Mouse (Mus musculus) MEL (cell line): ENCODE data around the gene Manea. TPM values are rescaled to one million over a fixed set of nuclear protein-coding genes. Genes with fewer than 3 reads are reported as not detected.

ENCODE experiments used
- DNase-seq: peaks from one replicate; pipeline ENCODE4 v3.0.0; 2011; ENCODE audit warnings: low read depth, low spot score
- H3K27ac ChIP-seq: 2 replicates; pipeline ENCODE4 v1.5.1; 2012; ENCODE audit warnings: low read depth, mild to moderate bottlenecking, control low read depth, low read length, moderate library complexity; ENCODE audit not compliant: control insufficient read depth
- H3K27me3 ChIP-seq, 2 experiments: fragments of 150-350 bp in 1 of 2; sonication (generic) in 1 of 2; 2 replicates each; pipeline ENCODE4 v1.6.1; 2012; ENCODE audit warnings: low read length in 2 of 2, mild to moderate bottlenecking in 2 of 2, improper control_type of control experiment in 1 of 2, moderate library complexity in 1 of 2; ENCODE audit not compliant: insufficient read depth in 2 of 2, control insufficient read depth in 1 of 2
- H3K36me3 ChIP-seq, 2 experiments: 2 replicates each; pipeline ENCODE4 v1.6.1; 2012 to 2014; ENCODE audit warnings: low read length in 2 of 2, improper control_type of control experiment in 1 of 2, inconsistent platforms in 1 of 2, mild to moderate bottlenecking in 1 of 2; ENCODE audit not compliant: insufficient read depth in 2 of 2, control insufficient read depth in 1 of 2
- H3K4me1 ChIP-seq, 2 experiments: fragments of 150-350 bp in 1 of 2; sonication (generic) in 1 of 2; 2 replicates each; pipeline ENCODE4 v1.6.1; 2012; ENCODE audit warnings: low read length in 2 of 2, improper control_type of control experiment in 1 of 2, mild to moderate bottlenecking in 1 of 2; ENCODE audit not compliant: insufficient read depth in 2 of 2, control insufficient read depth in 1 of 2
- H3K4me3 ChIP-seq, 2 experiments: fragments of 150-350 bp in 1 of 2; sonication (generic) in 1 of 2; 2 replicates each; pipeline ENCODE4 v1.5.1; 2012; ENCODE audit warnings: low read depth in 2 of 2, low read length in 2 of 2, mild to moderate bottlenecking in 2 of 2, moderate library complexity in 2 of 2, control low read depth in 1 of 2, improper control_type of control experiment in 1 of 2; ENCODE audit not compliant: control insufficient read depth in 1 of 2, insufficient read depth in 1 of 2
- H3K79me2 ChIP-seq: 2 replicates; pipeline ENCODE4 v1.6.1; 2012; ENCODE audit warnings: mild to moderate bottlenecking, low read length, moderate library complexity; ENCODE audit not compliant: control insufficient read depth, poor library complexity, insufficient read depth
- H3K9ac ChIP-seq: 2 replicates; pipeline ENCODE4 v1.6.1; 2012; ENCODE audit warnings: low read depth, mild to moderate bottlenecking, control low read depth, low read length, moderate library complexity; ENCODE audit not compliant: control insufficient read depth, poor library complexity, severe bottlenecking
- H3K9me3 ChIP-seq: fragments of 150-350 bp; sonication (generic); replicated peaks from 2 replicates; pipeline ENCODE4 v1.6.1; 2012; ENCODE audit warnings: mild to moderate bottlenecking, low read length, improper control_type of control experiment, moderate library complexity; ENCODE audit not compliant: insufficient read depth
- BHLHE40 ChIP-seq: IDR thresholded peaks from 2 replicates; pipeline ENCODE4 v1.6.1; 2012; ENCODE audit warnings: low read depth, mild to moderate bottlenecking, inconsistent platforms, low read length, improper control_type of control experiment, borderline replicate concordance
- CTCF ChIP-seq, 3 experiments: IDR thresholded peaks in 2 of 3; conservative IDR thresholded peaks in 1 of 3; 2 replicates each; pipeline ENCODE4 v1.5.1; 2011 to 2012; ENCODE audit warnings: low read length in 3 of 3, low read depth in 2 of 3, mild to moderate bottlenecking in 2 of 3, improper control_type of control experiment in 1 of 3, inconsistent platforms in 1 of 3, mixed read lengths in 1 of 3, moderate library complexity in 1 of 3; ENCODE audit not compliant: control insufficient read depth in 1 of 3, insufficient read depth in 1 of 3, poor library complexity in 1 of 3, severe bottlenecking in 1 of 3
- E2F4 ChIP-seq: IDR thresholded peaks from 2 replicates; pipeline ENCODE4 v1.6.1; 2011; ENCODE audit warnings: low read depth, low read length, improper control_type of control experiment, borderline replicate concordance
- ELF1 ChIP-seq: IDR thresholded peaks from 2 replicates; pipeline ENCODE4 v1.6.1; 2014; ENCODE audit warnings: low read depth, mild to moderate bottlenecking, inconsistent platforms, low read length, improper control_type of control experiment, moderate library complexity
- ETS1 ChIP-seq: IDR thresholded peaks from 2 replicates; pipeline ENCODE4 v1.6.1; 2012; ENCODE audit warnings: low read depth, mild to moderate bottlenecking, inconsistent platforms, low read length, improper control_type of control experiment, moderate library complexity
- GATA1 ChIP-seq: IDR thresholded peaks from 2 replicates; pipeline ENCODE4 v1.6.1; 2011; ENCODE audit warnings: low read depth, low read length, improper control_type of control experiment
- HCFC1 ChIP-seq: IDR thresholded peaks from 2 replicates; pipeline ENCODE4 v1.6.1; 2012; ENCODE audit warnings: low read depth, mild to moderate bottlenecking, inconsistent platforms, low read length, improper control_type of control experiment, moderate library complexity
- MXI1 ChIP-seq: IDR thresholded peaks from 2 replicates; pipeline ENCODE4 v1.6.1; 2011; ENCODE audit warnings: mild to moderate bottlenecking, low read depth, low read length, improper control_type of control experiment
- NELFE ChIP-seq: IDR thresholded peaks from 2 replicates; pipeline ENCODE4 v1.6.1; 2011; ENCODE audit warnings: low read depth, low read length, improper control_type of control experiment
- POLR2A ChIP-seq, 2 experiments: IDR thresholded peaks; 2 replicates each; pipeline ENCODE4 v1.6.1; 2011 to 2012; ENCODE audit warnings: low read length in 2 of 2, mild to moderate bottlenecking in 2 of 2, control low read depth in 1 of 2, improper control_type of control experiment in 1 of 2, low read depth in 1 of 2, moderate library complexity in 1 of 2; ENCODE audit not compliant: control insufficient read depth in 1 of 2, insufficient read depth in 1 of 2, poor library complexity in 1 of 2
- POLR2AphosphoS5 ChIP-seq: IDR thresholded peaks from 2 replicates; pipeline ENCODE4 v1.6.1; 2012; ENCODE audit warnings: low read depth, borderline replicate concordance, mild to moderate bottlenecking, inconsistent platforms, low read length, moderate library complexity, mixed read lengths
- RCOR1 ChIP-seq: IDR thresholded peaks from 2 replicates; pipeline ENCODE4 v1.6.1; 2012; ENCODE audit warnings: low read depth, mild to moderate bottlenecking, inconsistent platforms, low read length, improper control_type of control experiment
- ZNF384 ChIP-seq: IDR thresholded peaks from 2 replicates; pipeline ENCODE4 v1.6.1; 2012; ENCODE audit warnings: low read depth, mild to moderate bottlenecking, inconsistent platforms, low read length, improper control_type of control experiment
- polyA plus RNA-seq, 2 experiments: library from polyadenylated mRNA; stranded (reverse) in 1 of 2; unstranded in 1 of 2; fragments of >175 nt in 1 of 2; fragments of >200 nt in 1 of 2; gene quantifications; 2 replicates each; pipeline versions ENCODE4 v1.2.1 to v1.2.4; 2012; ENCODE audit warnings: low replicate concordance in 2 of 2, low read depth in 1 of 2; ENCODE audit not compliant: insufficient read length in 2 of 2, insufficient read depth in 1 of 2, missing spikeins in 1 of 2
- total RNA-seq: library from RNA; depleted of rRNA; stranded (reverse); fragments of 300-350 nt; gene quantifications from 2 replicates; pipeline ENCODE4 v1.2.3, GENCODE M21; 2012

The Manea gene
- total and polyA plus RNA-seq, 3 experiments = 7.1 to 69.4 (median 7.8) TPM

GRCm38 (mm10) chr4:26354616-26355015 lies 7.9 kb upstream of the Manea start:
- Histone ChIP-seq H3K27me3 (no peaks in the 10 kb centered on the region), H3K79me2 (no peaks in the 10 kb centered on the region), H3K9me3 (no peaks in the 10 kb centered on the region), H3K4me3 (no peak overlapping the region), H3K27ac (no peak overlapping the region), H3K4me1 (no peaks in the 10 kb centered on the region), H3K36me3 (no peaks in the 10 kb centered on the region; a peak in 1 of 4 replicates), H3K9ac (no peak overlapping the region)
- no peak for DNase-seq
- no peak for TF ChIP-seq HCFC1
- TF ChIP-seq POLR2AphosphoS5 = no peak
- no peak for TF ChIP-seq BHLHE40
- TF ChIP-seq RCOR1 = no peak
- no peak for TF ChIP-seq MXI1
- no peak for TF ChIP-seq E2F4
- TF ChIP-seq ETS1 = no peak
- TF ChIP-seq NELFE = no peak
- TF ChIP-seq GATA1 = no peak

- Histone ChIP-seq H3K27me3 (no peaks in the 10 kb centered on the region), H3K9ac (no peak overlapping the region), H3K4me1 (no peaks in the 10 kb centered on the region)
- DNase-seq = peak; percentile 42
- TF ChIP-seq POLR2A (IDR thresholded peaks at IDR 0.05; ENCODE audit: control insufficient read depth in 1 of 2, insufficient read depth in 1 of 2, low read depth in 1 of 2, low read length in 2 of 2, poor library complexity in 1 of 2) = no peak
- TF ChIP-seq, all 39 proteins: peak for 0
- no peaks in the 10 kb centered on the region for H3K9me3 ChIP-seq
- H3K27ac ChIP-seq = no peak overlapping the region
- H3K79me2 ChIP-seq = no peaks in the 10 kb centered on the region
- no peaks in the 10 kb centered on the region; a peak in 1 of 4 replicates for H3K36me3 ChIP-seq
- no peak overlapping the region for H3K4me3 ChIP-seq
These were observed 7.0 kb upstream of the Manea start for GRCm38 (mm10) chr4:26353643-26354231.

GRCm38 (mm10) chr4:26347239-26347638 lies 548 bp upstream of the Manea start:
- Histone ChIP-seq H3K4me3 (peak overlapping the region; percentile 25 to 91; a peak in 3 of 4 replicates), H3K4me1 (peaks cover 5 to 6% of the 10 kb centered on the region in 2 experiments; a peak in 3 of 4 replicates), H3K36me3 (peaks cover 0 to 12% of the 10 kb centered on the region in 2 experiments; a peak in 2 of 4 replicates), H3K9ac (peak overlapping the region; percentile 89), H3K9me3 (no peaks in the 10 kb centered on the region), H3K27me3 (no peaks in the 10 kb centered on the region), H3K79me2 (peaks cover 8% of the 10 kb centered on the region), H3K27ac (no peak overlapping the region)
- DNase-seq = peak; percentile 52
- TF ChIP-seq HCFC1 = no peak
- no peak for TF ChIP-seq MXI1
- no peak for TF ChIP-seq CTCF (IDR thresholded peaks at IDR 0.05 in 2 of 3, conservative IDR thresholded peaks at IDR 0.05 in 1 of 3; ENCODE audit: control insufficient read depth in 1 of 3, insufficient read depth in 1 of 3, low read depth in 2 of 3, low read length in 3 of 3, poor library complexity in 1 of 3, severe bottlenecking in 1 of 3)
- no peak for TF ChIP-seq POLR2AphosphoS5
- TF ChIP-seq RCOR1 = no peak
- TF ChIP-seq ZNF384 = peak; percentile 91
- TF ChIP-seq ELF1 = no peak
- TF ChIP-seq, all 39 proteins: peak for 1
